Mouse (Mus musculus) limb, embryonic 11.5 days (tissue): Measurements from ENCODE around the gene Slx4ip. TPM values are rescaled to one million over a fixed set of nuclear protein-coding genes. Genes with fewer than 3 reads are reported as not detected.

Experiments used
- ATAC-seq: fragments of 200-750 bp; cut with Nextera tagmentation; 2 replicates; pipeline ENCODE4 v1.8.0; 2017; ENCODE audit warnings: low read depth; ENCODE audit not compliant: insufficient number of reproducible peaks, low FRiP score, low TSS enrichment
- DNase-seq: peaks from one replicate; pipeline ENCODE4 v3.0.0-alpha.2; 2015; ENCODE audit warnings: low spot score
- H3K27ac ChIP-seq: fragments of 300-500 bp; sonication (generic); replicated peaks from 2 replicates; pipeline ENCODE4 v1.5.1; 2014; ENCODE audit warnings: low read depth, mild to moderate bottlenecking, low read length
- H3K27me3 ChIP-seq: fragments of 300-500 bp; sonication (generic); 2 replicates; pipeline ENCODE4 v1.6.1; 2014; ENCODE audit warnings: mild to moderate bottlenecking, low read length, mixed read lengths; ENCODE audit not compliant: control insufficient read depth, insufficient read depth
- H3K36me3 ChIP-seq: fragments of 300-500 bp; sonication (generic); 2 replicates; pipeline ENCODE4 v1.6.1; 2014; ENCODE audit warnings: mild to moderate bottlenecking, low read length, moderate library complexity, mixed read lengths; ENCODE audit not compliant: control insufficient read depth, insufficient read depth
- H3K4me1 ChIP-seq: fragments of 300-500 bp; sonication (generic); 2 replicates; pipeline ENCODE4 v1.6.1; 2014; ENCODE audit warnings: low read length, mixed read lengths; ENCODE audit not compliant: control insufficient read depth, insufficient read depth
- H3K4me2 ChIP-seq: fragments of 300-500 bp; sonication (generic); 2 replicates; pipeline ENCODE4 v1.6.1; 2014; ENCODE audit warnings: low read depth, mild to moderate bottlenecking, moderate library complexity; ENCODE audit not compliant: severe bottlenecking
- H3K4me3 ChIP-seq: fragments of 300-500 bp; sonication (generic); 2 replicates; pipeline ENCODE4 v1.5.1; 2014; ENCODE audit warnings: low read depth, low read length
- H3K9ac ChIP-seq: fragments of 300-500 bp; sonication (generic); 2 replicates; pipeline ENCODE4 v1.6.1; 2014; ENCODE audit warnings: mild to moderate bottlenecking, low read length
- H3K9me3 ChIP-seq: fragments of 300-500 bp; sonication (generic); 2 replicates; pipeline ENCODE4 v1.6.1; 2016; ENCODE audit warnings: low read length; ENCODE audit not compliant: control insufficient read depth
- WGBS: fragments of 180-500 bp; shearing (Covaris S2); extraction: QIAGEN DNeasy Blood & Tissue Kit; methylation state at CpG from one replicate; pipeline ENCODE4 v1.1.7; 2014; 5-methylcytosine and 5-hydroxymethylcytosine counted together
- polyA plus RNA-seq: library from polyadenylated mRNA; unstranded; fragments of >200 nt; fragmentation: Nextera tagmentation; extraction: Ambion mirVana; gene quantifications from 2 replicates; pipeline ENCODE4 v1.2.1, GENCODE M21; 2014

The Slx4ip gene
- polyA plus RNA-seq, 1 experiment from 2014 or later = 8.5 TPM

DNA sequence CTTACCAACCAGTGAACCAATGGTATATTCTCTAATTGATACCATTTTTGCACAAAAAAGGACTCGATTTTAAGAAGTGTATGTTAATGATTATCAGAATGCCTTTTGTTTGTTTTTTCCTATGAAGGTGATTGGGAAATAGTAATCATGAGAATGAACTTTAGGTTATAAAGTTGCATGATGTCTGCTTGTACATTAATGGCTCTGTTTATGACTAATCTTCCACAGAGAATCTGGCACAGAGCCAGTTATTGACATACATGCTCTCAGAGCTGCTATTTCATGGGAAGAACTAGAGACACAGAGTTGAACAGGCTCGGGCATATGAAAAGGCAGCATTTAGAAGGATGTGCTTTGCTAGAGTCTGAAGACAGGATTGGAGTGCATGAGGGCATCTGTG is 5.1 kb downstream of the Slx4ip start:
- Histone ChIP-seq H3K27me3 (no peaks in the 10 kb centered on the region), H3K9me3 (no peaks in the 10 kb centered on the region), H3K4me1 (no peaks in the 10 kb centered on the region), H3K9ac (no peak overlapping the region), H3K27ac (no peak overlapping the region), H3K36me3 (no peaks in the 10 kb centered on the region), H3K4me3 (no peak overlapping the region), H3K4me2 (no peak overlapping the region)
- ATAC-seq (no peak), DNase-seq (no peak)
- 88% methylated on average over 2 of the region's 2 CpGs for WGBS

DNA sequence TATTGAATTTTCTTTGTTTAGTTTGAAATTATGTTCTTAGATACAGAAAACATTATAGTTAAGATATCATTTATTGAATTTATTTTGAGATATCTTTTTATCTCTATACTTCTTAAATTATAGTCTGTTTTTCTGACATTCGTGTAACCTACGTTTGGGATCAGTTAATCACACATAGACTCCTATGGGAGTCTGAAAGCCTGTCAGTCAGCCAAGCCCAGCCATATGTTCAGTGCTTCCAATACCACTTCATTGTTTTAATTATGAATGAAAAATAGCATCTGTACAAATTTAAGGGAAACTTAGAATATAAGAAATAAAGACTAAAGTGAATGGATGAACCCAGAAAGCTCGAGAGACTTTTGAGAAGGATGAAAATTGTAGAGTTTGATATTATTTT is 17.6 kb downstream of the Slx4ip start:
- no peaks in the 10 kb centered on the region for H3K4me1 ChIP-seq
- DNase-seq (no peak), ATAC-seq (no peak)
- no peak overlapping the region for H3K27ac ChIP-seq
- H3K4me2 ChIP-seq = no peak overlapping the region
- H3K9ac ChIP-seq = no peak overlapping the region
- H3K36me3 ChIP-seq = peaks cover 3% of the 10 kb centered on the region; the same call in 1 of the 2 replicates
- no peak overlapping the region for H3K4me3 ChIP-seq
- 92% methylated on average over 3 of the region's 3 CpGs for WGBS
- no peaks in the 10 kb centered on the region for H3K9me3 ChIP-seq
- no peaks in the 10 kb centered on the region for H3K27me3 ChIP-seq

DNA sequence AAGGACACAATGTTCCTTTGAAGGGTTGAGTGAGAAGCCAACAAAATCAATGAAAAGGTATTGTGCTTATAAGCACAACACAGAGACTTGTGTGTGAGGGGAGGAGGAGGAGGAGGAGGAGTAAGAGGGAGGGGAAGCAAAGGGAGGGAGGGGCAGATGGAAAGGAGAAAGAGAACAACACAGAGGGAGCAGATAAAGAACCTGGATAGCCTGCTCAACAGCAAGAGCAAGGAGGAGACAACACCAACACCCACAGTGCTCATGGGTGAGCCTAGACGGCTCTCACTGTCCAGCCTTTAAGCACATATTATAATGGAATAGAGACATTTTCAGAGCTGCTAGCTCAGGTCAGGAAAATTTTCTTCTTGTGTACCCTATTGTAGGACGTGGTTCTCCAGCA is 18.3 kb downstream of the Slx4ip start:
- H3K4me2 ChIP-seq = no peak overlapping the region
- peaks cover 3% of the 10 kb centered on the region; the same call in 1 of the 2 replicates for H3K36me3 ChIP-seq
- H3K9ac ChIP-seq = no peak overlapping the region
- no peak overlapping the region for H3K27ac ChIP-seq
- H3K9me3 ChIP-seq = no peaks in the 10 kb centered on the region
- no peaks in the 10 kb centered on the region for H3K4me1 ChIP-seq
- DNase-seq (no peak), ATAC-seq (no peak)
- H3K4me3 ChIP-seq = no peak overlapping the region
- no peaks in the 10 kb centered on the region for H3K27me3 ChIP-seq
- WGBS = 80% methylated on average over 2 of the region's 2 CpGs

DNA sequence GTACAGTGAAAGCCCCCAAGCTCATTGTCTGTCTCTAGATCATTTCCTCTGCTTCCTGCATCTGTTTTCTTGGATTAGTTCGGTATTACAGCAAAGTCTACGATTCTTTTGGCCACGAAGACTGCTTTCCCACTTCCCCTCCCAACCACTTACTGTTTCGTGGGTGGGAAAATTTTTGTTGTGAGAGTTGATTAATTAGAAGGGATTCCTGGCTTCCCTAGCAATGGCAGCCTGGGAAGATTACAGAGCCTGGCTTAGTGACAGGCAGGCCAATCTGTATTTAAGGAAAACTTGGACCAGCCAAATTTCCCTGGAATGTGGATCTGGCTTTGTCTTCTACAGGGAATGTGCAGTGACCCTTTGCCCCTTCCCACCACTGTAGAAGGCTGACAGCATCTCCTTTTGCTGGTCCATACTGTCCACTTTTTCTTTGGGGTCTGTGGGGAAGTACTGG is 21.0 kb downstream of the Slx4ip start:
- no peaks in the 10 kb centered on the region for H3K9me3 ChIP-seq
- H3K9ac ChIP-seq = no peak overlapping the region
- H3K27me3 ChIP-seq = no peaks in the 10 kb centered on the region
- no peak for ATAC-seq
- no peaks in the 10 kb centered on the region for H3K4me1 ChIP-seq
- H3K4me3 ChIP-seq = no peak overlapping the region
- H3K4me2 ChIP-seq = no peak overlapping the region
- DNase-seq = no peak
- H3K36me3 ChIP-seq = no peaks in the 10 kb centered on the region
- no peak overlapping the region for H3K27ac ChIP-seq
- 58% methylated on average over 4 of the region's 4 CpGs for WGBS

DNA sequence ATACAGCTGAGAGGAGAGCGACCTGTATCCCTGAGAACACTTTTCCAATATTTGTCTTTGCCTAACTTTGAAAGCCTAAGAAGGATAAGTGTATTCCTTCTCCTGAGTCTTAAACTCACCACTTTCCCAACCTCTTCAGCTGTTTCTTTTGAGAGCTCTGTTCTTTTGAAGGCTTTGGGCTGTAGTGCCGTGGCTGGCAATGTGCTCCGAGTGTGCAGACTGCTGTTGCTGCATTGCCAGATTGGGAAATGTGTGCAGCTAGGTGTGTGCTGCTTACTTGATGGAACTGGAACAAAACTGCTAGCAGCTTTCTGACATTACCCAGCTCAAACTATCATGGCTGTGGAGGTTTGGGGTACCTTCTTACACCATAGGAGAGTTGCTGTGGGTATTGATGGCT is 22.0 kb downstream of the Slx4ip start:
- Histone ChIP-seq H3K4me2 (no peak overlapping the region), H3K27me3 (no peaks in the 10 kb centered on the region), H3K36me3 (no peaks in the 10 kb centered on the region), H3K9me3 (no peaks in the 10 kb centered on the region), H3K27ac (no peak overlapping the region), H3K4me1 (no peaks in the 10 kb centered on the region), H3K9ac (no peak overlapping the region), H3K4me3 (no peak overlapping the region)
- 86% methylated on average over 3 of the region's 3 CpGs for WGBS
- DNase-seq (no peak), ATAC-seq (no peak)

DNA sequence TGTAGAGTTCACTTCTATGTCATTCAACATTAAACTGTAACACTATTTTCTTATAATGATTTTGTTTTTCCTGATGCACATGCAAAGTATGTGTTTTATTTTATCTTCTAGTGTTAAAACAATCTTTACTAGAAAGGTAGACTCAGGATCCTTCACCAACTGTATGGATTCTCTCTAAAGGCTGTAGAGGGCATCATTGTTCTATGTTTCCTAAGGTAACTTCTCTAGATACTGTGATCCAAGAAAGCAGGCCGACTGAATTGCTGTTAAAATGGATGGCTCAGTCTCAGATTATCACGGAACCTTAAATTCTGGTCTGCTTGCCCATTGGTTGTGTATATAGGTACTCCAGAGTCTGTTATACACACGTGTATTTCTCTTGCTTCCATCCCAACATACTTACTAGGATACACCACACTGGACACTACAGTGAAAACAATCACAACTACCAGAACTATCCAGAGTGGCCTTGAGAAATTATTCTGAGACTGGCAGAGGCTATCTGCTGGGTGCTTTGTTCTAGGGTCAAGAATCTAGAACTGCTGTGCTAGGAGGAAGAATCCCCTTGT is 23.4 kb downstream of the Slx4ip start:
- no peak for ATAC-seq

DNA sequence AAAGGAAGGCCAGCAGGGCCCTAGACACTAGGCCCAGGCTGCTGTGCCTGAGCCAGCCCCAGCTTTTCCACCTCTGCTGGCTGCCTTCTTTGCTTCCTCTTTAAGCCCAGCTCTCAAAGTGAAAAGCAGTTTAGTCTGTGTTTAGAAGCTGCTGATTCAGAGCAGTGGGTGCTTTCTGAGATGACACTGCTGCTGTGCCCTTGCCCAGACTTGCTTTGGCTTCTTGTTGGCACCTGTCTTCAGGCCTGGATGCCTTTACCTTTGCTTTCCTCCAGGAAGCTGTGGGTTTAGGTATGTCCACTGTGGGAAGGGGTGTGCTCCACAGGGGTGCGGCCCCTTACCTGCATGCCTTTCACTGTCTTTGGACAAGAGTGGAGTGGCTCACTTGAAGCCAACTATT is 28.4 kb downstream of the Slx4ip start:
- WGBS = 95% methylated on average over 1 of the region's 1 CpGs
- Histone ChIP-seq H3K36me3 (no peaks in the 10 kb centered on the region), H3K4me3 (no peak overlapping the region), H3K9me3 (no peaks in the 10 kb centered on the region), H3K9ac (no peak overlapping the region), H3K27me3 (no peaks in the 10 kb centered on the region), H3K27ac (no peak overlapping the region), H3K4me1 (no peaks in the 10 kb centered on the region), H3K4me2 (no peak overlapping the region)
- no peak for DNase-seq
- ATAC-seq = no peak

More for the DNA sequence above, 23.4 kb downstream of the Slx4ip start:
- H3K4me3 ChIP-seq = no peak overlapping the region
- no peaks in the 10 kb centered on the region for H3K9me3 ChIP-seq
- WGBS = 63% methylated on average over 3 of the region's 3 CpGs
- H3K4me1 ChIP-seq = no peaks in the 10 kb centered on the region
- H3K9ac ChIP-seq = no peak overlapping the region
- H3K4me2 ChIP-seq = no peak overlapping the region
- no peak overlapping the region for H3K27ac ChIP-seq
- no peaks in the 10 kb centered on the region for H3K36me3 ChIP-seq
- H3K27me3 ChIP-seq = no peaks in the 10 kb centered on the region
- DNase-seq = no peak

DNA sequence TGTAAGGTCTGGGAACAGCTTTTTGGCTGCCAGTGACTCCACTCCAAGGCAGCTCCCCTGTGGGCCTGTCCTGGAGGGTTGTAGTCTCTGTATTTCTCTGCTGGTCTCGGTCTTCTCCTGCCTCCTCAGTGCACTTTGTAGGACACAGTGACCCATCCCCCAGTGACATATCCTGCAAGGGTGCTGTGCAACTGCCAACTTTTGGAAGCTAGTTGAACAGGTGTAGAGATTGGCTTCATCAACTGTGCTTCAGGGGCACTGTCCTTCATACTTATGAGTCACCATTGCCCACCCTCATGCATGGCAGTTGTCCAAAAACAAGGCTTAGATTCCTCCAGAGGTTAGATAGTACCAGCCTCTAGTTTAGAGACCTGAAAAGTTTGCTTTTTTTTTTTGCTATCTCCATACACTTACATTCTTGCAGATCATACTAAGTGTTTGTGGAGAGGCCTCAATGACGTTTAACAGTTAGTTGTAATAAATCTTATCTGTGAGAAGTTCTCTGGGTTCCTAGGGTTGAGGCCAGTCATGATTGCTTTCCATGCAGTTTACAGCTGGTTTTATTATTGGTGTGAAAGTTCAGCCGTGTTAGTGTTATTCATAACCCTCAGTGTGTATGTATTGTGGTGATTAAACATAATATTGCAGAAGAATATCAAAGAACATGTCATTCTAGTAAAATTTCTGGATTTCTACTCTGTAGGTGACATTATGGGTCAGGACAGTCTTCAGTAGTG is 29.4 kb downstream of the Slx4ip start:
- ATAC-seq = no peak

More for the DNA sequence above, 29.4 kb downstream of the Slx4ip start:
- 77% methylated on average over 3 of the region's 3 CpGs for WGBS
- Histone ChIP-seq H3K27ac (no peak overlapping the region), H3K4me1 (no peaks in the 10 kb centered on the region), H3K36me3 (no peaks in the 10 kb centered on the region), H3K9me3 (no peaks in the 10 kb centered on the region), H3K4me3 (no peak overlapping the region), H3K4me2 (no peak overlapping the region), H3K27me3 (no peaks in the 10 kb centered on the region), H3K9ac (no peak overlapping the region)
- no peak for DNase-seq
